Mouse (Mus musculus) limb, embryonic 14.5 days (tissue): ENCODE results near the gene Slc36a1. TPM values are rescaled to one million over a fixed set of nuclear protein-coding genes. Genes with fewer than 3 reads are reported as not detected.

Source experiments
- ATAC-seq: fragments of 200-750 bp; cut with Nextera tagmentation; 2 replicates; pipeline ENCODE4 v1.8.0; 2017; ENCODE audit warnings: low read depth, moderate number of reproducible peaks, moderate TSS enrichment; ENCODE audit not compliant: low FRiP score
- DNase-seq: peaks from one replicate; pipeline ENCODE4 v3.0.0-alpha.2; 2015; ENCODE audit warnings: low spot score
- H3K27ac ChIP-seq: fragments of 300-500 bp; sonication (generic); replicated peaks from 2 replicates; pipeline ENCODE4 v1.5.1; 2014; ENCODE audit warnings: low read depth, mild to moderate bottlenecking, low read length, moderate library complexity, mixed read lengths
- H3K27me3 ChIP-seq: fragments of 300-500 bp; sonication (generic); 2 replicates; pipeline ENCODE4 v1.6.1; 2014; ENCODE audit warnings: low read length, mixed read lengths; ENCODE audit not compliant: control insufficient read depth, insufficient read depth
- H3K36me3 ChIP-seq: fragments of 300-500 bp; sonication (generic); 2 replicates; pipeline ENCODE4 v1.6.1; 2014; ENCODE audit warnings: mild to moderate bottlenecking, low read length, moderate library complexity, mixed read lengths; ENCODE audit not compliant: control insufficient read depth, insufficient read depth
- H3K4me1 ChIP-seq: fragments of 300-500 bp; sonication (generic); 2 replicates; pipeline ENCODE4 v1.6.1; 2014; ENCODE audit warnings: antibody characterized with exemption, low read length, mixed read lengths; ENCODE audit not compliant: control insufficient read depth, insufficient read depth
- H3K4me2 ChIP-seq: fragments of 300-500 bp; sonication (generic); replicated peaks from 2 replicates; pipeline ENCODE4 v1.6.1; 2014; ENCODE audit warnings: low read depth, mild to moderate bottlenecking, low read length, moderate library complexity; ENCODE audit not compliant: severe bottlenecking
- H3K4me3 ChIP-seq: fragments of 300-500 bp; sonication (generic); replicated peaks from 2 replicates; pipeline ENCODE4 v1.5.1; 2014; ENCODE audit warnings: low read length
- H3K9ac ChIP-seq: fragments of 300-500 bp; sonication (generic); 2 replicates; pipeline ENCODE4 v1.6.1; 2014; ENCODE audit warnings: mild to moderate bottlenecking, low read depth, low read length, moderate library complexity; ENCODE audit not compliant: severe bottlenecking
- H3K9me3 ChIP-seq: fragments of 300-500 bp; sonication (generic); 2 replicates; pipeline ENCODE4 v1.6.1; 2016; ENCODE audit warnings: low read length; ENCODE audit not compliant: control insufficient read depth
- POLR2A ChIP-seq: fragments of 200-500 bp; IDR thresholded peaks from 2 replicates; pipeline ENCODE4 v1.8.0; 2012; ENCODE audit warnings: inconsistent platforms, mild to moderate bottlenecking, moderate library complexity, borderline replicate concordance; ENCODE audit not compliant: insufficient read depth, insufficient read length; ENCODE audit errors: extremely low read depth
- WGBS: fragments of 180-500 bp; shearing (Covaris S2); extraction: QIAGEN DNeasy Blood & Tissue Kit; methylation state at CpG from one replicate; pipeline ENCODE4 v1.1.7; 2014; 5-methylcytosine and 5-hydroxymethylcytosine counted together
- polyA plus RNA-seq, 2 experiments: library from polyadenylated mRNA; depleted of rRNA in 1 of 2; stranded (reverse) in 1 of 2; unstranded in 1 of 2; fragments of >200 nt; fragmentation: Nextera tagmentation in 1 of 2; extraction: Ambion mirVana in 1 of 2; gene quantifications; 2 replicates each; pipeline versions ENCODE4 v1.2.1 to v1.2.3; 2012 to 2014

Slc36a1 gene
- polyA plus RNA-seq, 2 experiments: 2.1 to 15.9 TPM

DNA sequence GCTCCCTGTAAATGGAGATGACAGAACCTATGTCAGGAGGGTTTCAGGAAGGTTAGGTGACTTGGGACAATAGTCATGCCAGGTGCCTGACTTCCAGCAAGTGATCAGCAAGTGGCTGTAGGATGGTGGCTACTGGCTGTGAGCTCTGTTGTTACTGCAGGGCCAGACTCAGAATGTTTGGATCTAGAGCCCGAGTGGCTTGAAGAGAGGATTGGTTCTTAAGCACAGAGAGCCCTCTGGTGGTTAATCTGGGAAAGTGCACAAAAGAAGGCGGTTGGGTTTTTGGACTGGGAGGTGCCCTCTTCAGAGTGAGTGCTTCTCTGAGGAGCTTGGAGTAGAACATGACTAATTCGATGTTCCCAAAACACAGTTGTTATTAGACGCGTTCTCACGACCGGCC is 36.4 kb downstream of the Slc36a1 start:
- ATAC-seq (no peak), DNase-seq (peak; percentile 67)
- Histone ChIP-seq H3K4me3 (no peak overlapping the region), H3K4me1 (no peaks in the 10 kb centered on the region), H3K27ac (no peak overlapping the region), H3K9ac (no peak overlapping the region), H3K4me2 (no peak overlapping the region), H3K9me3 (no peaks in the 10 kb centered on the region), H3K36me3 (no peaks in the 10 kb centered on the region), H3K27me3 (no peaks in the 10 kb centered on the region)
- no peak for TF ChIP-seq POLR2A
- 69% methylated on average over 7 of the region's 7 CpGs for WGBS

DNA sequence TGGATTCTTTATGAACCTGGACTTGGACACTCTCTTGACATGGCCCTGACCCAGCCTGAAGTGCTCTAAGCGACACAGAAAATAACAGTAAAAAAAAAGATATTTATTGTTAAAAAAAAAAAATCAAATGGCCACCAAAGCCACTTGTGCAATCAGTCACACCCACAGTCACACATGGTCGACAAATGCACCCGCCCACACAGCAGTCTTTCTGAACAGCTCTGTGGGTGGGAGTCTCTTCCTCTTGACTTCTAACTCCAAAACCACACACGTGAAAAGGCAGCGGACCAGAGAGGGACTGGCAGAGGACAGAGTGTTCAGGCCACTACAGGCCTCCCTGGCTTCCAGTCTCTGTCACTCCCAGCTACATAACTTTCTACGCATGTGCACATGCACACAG is 46.4 kb downstream of the Slc36a1 start:
- no peak for TF ChIP-seq POLR2A
- no peak overlapping the region for H3K27ac ChIP-seq
- no peak overlapping the region for H3K4me3 ChIP-seq
- no peaks in the 10 kb centered on the region for H3K36me3 ChIP-seq
- no peaks in the 10 kb centered on the region for H3K27me3 ChIP-seq
- no peaks in the 10 kb centered on the region for H3K9me3 ChIP-seq
- WGBS: 81% methylated on average over 6 of the region's 6 CpGs
- H3K4me2 ChIP-seq: no peak overlapping the region
- DNase-seq (no peak), ATAC-seq (no peak)
- H3K4me1 ChIP-seq: no peaks in the 10 kb centered on the region
- no peak overlapping the region for H3K9ac ChIP-seq

DNA sequence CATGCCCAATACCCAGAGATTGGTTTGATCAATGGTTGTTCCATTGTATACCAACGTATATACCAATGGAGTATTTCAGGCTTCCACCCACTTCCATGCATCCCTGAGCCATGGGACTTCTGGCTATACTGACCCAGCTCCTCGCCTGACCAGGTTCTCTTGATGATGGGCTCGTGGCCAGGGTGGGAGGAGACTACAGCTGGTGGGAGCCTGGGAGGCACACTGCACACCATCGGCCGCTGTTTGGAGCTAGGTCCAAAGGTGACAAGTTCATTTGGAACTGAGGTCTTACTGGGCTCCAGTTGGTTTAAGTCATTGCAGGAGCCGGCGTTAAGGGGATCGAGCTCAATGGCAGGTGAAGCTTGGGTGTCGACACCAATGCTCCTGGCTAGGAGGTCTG is 49.2 kb downstream of the Slc36a1 start:
- no peak for ATAC-seq
- Histone ChIP-seq H3K4me1 (no peaks in the 10 kb centered on the region), H3K4me3 (no peak overlapping the region), H3K36me3 (no peaks in the 10 kb centered on the region), H3K4me2 (no peak overlapping the region), H3K27me3 (no peaks in the 10 kb centered on the region), H3K9ac (no peak overlapping the region), H3K9me3 (no peaks in the 10 kb centered on the region), H3K27ac (no peak overlapping the region)
- WGBS: 90% methylated on average over 9 of the region's 9 CpGs
- DNase-seq: no peak
- TF ChIP-seq POLR2A: no peak

DNA sequence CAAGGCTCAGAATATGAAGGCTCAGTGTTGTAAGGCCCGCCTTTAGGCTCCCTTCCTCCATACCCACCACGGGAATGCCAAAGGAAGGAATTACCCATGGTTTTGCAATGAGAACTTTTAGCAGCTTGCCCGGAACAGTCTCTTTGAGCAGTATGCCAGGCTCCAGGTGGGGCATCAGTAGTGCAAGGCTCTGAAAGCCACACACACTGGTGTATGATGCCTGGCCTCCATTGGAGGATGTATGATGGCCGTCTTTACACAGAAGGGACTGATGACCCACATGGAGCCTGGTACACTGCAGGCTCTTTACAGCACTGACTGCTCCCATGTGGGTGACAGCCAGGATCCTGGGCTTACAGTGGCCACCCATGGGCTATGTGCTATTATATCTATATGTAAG is 57.0 kb downstream of the Slc36a1 start:
- no peak overlapping the region for H3K4me2 ChIP-seq
- TF ChIP-seq POLR2A: no peak
- ATAC-seq (no peak), DNase-seq (no peak)
- no peak overlapping the region for H3K27ac ChIP-seq
- no peak overlapping the region for H3K9ac ChIP-seq
- 83% methylated on average over 4 of the region's 4 CpGs for WGBS
- no peaks in the 10 kb centered on the region for H3K36me3 ChIP-seq
- H3K27me3 ChIP-seq: no peaks in the 10 kb centered on the region
- H3K4me3 ChIP-seq: no peak overlapping the region
- H3K9me3 ChIP-seq: no peaks in the 10 kb centered on the region
- no peaks in the 10 kb centered on the region for H3K4me1 ChIP-seq

DNA sequence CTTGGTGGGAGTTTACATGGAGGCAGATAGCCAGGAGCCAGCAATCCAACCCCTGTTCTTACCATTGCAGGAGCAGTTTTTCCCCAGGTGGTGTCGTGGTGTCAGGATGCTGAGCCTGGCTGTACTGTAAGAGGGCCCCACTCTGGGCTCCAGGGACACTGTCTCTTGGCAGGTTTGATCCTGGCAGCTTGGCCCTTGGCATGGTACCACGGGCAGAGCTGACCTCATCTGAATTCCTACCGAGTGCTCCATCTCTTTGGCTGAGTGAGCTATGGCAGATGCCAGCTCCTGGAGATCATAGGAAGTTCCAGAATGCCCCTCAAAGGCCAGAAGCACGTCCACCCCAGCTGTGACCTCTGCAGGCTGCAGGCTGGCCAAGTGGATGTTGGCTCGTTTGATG is 57.9 kb downstream of the Slc36a1 start:
- Histone ChIP-seq H3K36me3 (no peaks in the 10 kb centered on the region), H3K9ac (no peak overlapping the region), H3K9me3 (no peaks in the 10 kb centered on the region), H3K27ac (no peak overlapping the region), H3K4me1 (no peaks in the 10 kb centered on the region), H3K4me2 (no peak overlapping the region), H3K27me3 (no peaks in the 10 kb centered on the region), H3K4me3 (no peak overlapping the region)
- DNase-seq (no peak), ATAC-seq (no peak)
- no peak for TF ChIP-seq POLR2A
- WGBS: 74% methylated on average over 5 of the region's 5 CpGs

DNA sequence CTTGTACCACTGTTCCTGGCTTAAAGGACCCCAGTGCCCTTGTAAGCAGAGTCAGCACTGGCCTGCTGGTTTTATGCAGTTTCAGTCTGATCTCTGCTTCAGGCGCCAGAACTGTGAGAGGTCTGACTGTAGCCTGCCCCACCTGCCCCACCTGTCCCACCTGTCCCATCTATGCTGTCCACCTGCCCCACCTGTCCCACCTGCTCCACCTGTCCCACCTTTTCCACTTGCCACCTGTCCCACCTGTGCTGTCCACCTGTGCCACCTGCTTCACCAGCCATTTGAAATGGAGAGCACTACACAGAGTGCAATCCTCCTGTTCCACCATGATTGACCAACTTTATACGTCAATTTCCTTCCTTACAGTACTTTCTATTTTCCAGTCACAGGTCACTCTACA is 60.2 kb downstream of the Slc36a1 start:
- no peaks in the 10 kb centered on the region for H3K4me1 ChIP-seq
- no peak overlapping the region for H3K4me2 ChIP-seq
- no peaks in the 10 kb centered on the region for H3K27me3 ChIP-seq
- no peaks in the 10 kb centered on the region for H3K9me3 ChIP-seq
- ATAC-seq (no peak), DNase-seq (no peak)
- no peak overlapping the region for H3K27ac ChIP-seq
- 88% methylated on average over 2 of the region's 2 CpGs for WGBS
- no peak overlapping the region for H3K9ac ChIP-seq
- TF ChIP-seq POLR2A: no peak
- no peaks in the 10 kb centered on the region for H3K36me3 ChIP-seq
- H3K4me3 ChIP-seq: no peak overlapping the region
